17 mouse cellular contexts compared by ENCODE assay signal in the genomic region with DNA sequence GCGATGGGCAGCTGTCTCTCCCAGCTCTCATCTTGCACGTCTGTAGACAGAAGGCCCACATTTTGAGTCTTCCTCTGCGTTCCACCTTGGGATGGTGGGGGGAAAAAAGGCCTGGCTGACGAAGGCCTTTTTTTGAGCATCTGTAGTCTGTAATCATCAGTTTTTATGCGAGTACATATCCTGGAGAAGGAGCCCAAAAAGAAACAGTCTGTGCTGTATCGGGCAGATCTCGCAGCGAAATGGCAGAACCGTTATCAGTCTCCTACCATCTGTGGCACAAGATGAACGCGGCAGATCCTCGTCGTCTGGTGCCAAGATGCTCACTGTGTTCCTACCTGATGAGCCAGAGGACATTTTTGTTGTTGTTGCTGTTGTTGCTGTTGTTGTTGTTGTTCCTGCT. TPM values are rescaled to one million over a fixed set of nuclear protein-coding genes. Genes with fewer than 3 reads are reported as not detected.
DNase-seq lines count a peak whose midpoint lies in the region; ATAC-seq and TF ChIP-seq lines count a peak whose summit lies in the region.
"Had no signal": no experiment of that assay in that cellular context is flagged by ENCODE, and none has a peak within 500 bp of the region (broad histone marks: within the 10 kb centered on the region; RNA-seq: fewer than 3 reads in every experiment).

No protein-coding gene starts in this region.

- peak; percentile 57 for ATAC-seq in forebrain, embryonic 13.5 days
- no peak for ATAC-seq in forebrain, embryonic 12.5 days (ENCODE audit: low FRiP score)
- ATAC-seq in forebrain, postnatal 0 days, result peak; percentile 84
- no peak for ATAC-seq in midbrain, embryonic 16.5 days
- ATAC-seq: Patski had no signal

- no peak overlapping the region for H3K27ac ChIP-seq in forebrain, embryonic 13.5 days
- H3K27ac ChIP-seq in forebrain, embryonic 12.5 days, result no peak overlapping the region
- no peak overlapping the region for H3K27ac ChIP-seq in forebrain, postnatal 0 days (ENCODE audit: low read depth, low read length)
- no peak overlapping the region for H3K27ac ChIP-seq in midbrain, embryonic 16.5 days (ENCODE audit: low read length)
- H3K27ac ChIP-seq: hindbrain, embryonic 13.5 days had no signal

- no peaks in the 10 kb centered on the region for H3K9me3 ChIP-seq in forebrain, embryonic 13.5 days (replicated peaks)
- no peaks in the 10 kb centered on the region for H3K9me3 ChIP-seq in forebrain, embryonic 12.5 days
- no peaks in the 10 kb centered on the region for H3K9me3 ChIP-seq in forebrain, postnatal 0 days (ENCODE audit: low read length)
- H3K9me3 ChIP-seq in midbrain, embryonic 16.5 days (replicated peaks; ENCODE audit: control insufficient read depth, low read length, poor library complexity, severe bottlenecking), result no peaks in the 10 kb centered on the region
- H3K9me3 ChIP-seq: hindbrain, embryonic 13.5 days had no signal

- no peaks in the 10 kb centered on the region for H3K27me3 ChIP-seq in forebrain, embryonic 13.5 days
- H3K27me3 ChIP-seq in forebrain, embryonic 12.5 days, result no peaks in the 10 kb centered on the region
- H3K27me3 ChIP-seq in forebrain, postnatal 0 days (ENCODE audit: insufficient read depth, low read length), result no peaks in the 10 kb centered on the region
- no peaks in the 10 kb centered on the region for H3K27me3 ChIP-seq in midbrain, embryonic 16.5 days (ENCODE audit: control insufficient read depth, insufficient read depth, low read depth, low read length)
- H3K27me3 ChIP-seq: hindbrain, embryonic 13.5 days; Patski had no signal

- no peaks in the 10 kb centered on the region for H3K4me1 ChIP-seq in forebrain, embryonic 13.5 days
- H3K4me1 ChIP-seq in forebrain, embryonic 12.5 days, result no peaks in the 10 kb centered on the region
- no peaks in the 10 kb centered on the region for H3K4me1 ChIP-seq in forebrain, postnatal 0 days (ENCODE audit: insufficient read depth)
- H3K4me1 ChIP-seq in midbrain, embryonic 16.5 days (ENCODE audit: control insufficient read depth, insufficient read depth, low read length), result no peaks in the 10 kb centered on the region
- H3K4me1 ChIP-seq: hindbrain, embryonic 13.5 days had no signal

- no peaks in the 10 kb centered on the region for H3K36me3 ChIP-seq in forebrain, embryonic 13.5 days (ENCODE audit: poor library complexity, severe bottlenecking)
- H3K36me3 ChIP-seq in forebrain, embryonic 12.5 days (replicated peaks), result no peaks in the 10 kb centered on the region
- 0 out of 2 replicates have a peak, but pooled peaks cover 4% of the 10 kb centered on the region for H3K36me3 ChIP-seq in forebrain, postnatal 0 days (ENCODE audit: insufficient read depth)
- H3K36me3 ChIP-seq in midbrain, embryonic 16.5 days (ENCODE audit: control insufficient read depth, insufficient read depth, low read length), result no peaks in the 10 kb centered on the region
- H3K36me3 ChIP-seq: hindbrain, embryonic 13.5 days had no signal

- DNase-seq in right cerebral cortex, postnatal 25 days, result peak; percentile 16
- no peak for DNase-seq in right cerebral cortex, adult 18-20 months
- peak; percentile 78 for DNase-seq in forebrain, postnatal 0 days
- no peak for DNase-seq in kidney, adult 9 months
- no peak for DNase-seq in urinary bladder, adult 18-20 months (ENCODE audit: low spot score in 2 of 2)
- DNase-seq: gastrocnemius, postnatal 14 days; kidney, adult 11 months; kidney, postnatal 25 days; spleen, adult 18-20 months; thymus, postnatal 36 days had no signal

- no peak overlapping the region for H3K4me3 ChIP-seq in forebrain, embryonic 13.5 days
- no peak overlapping the region for H3K4me3 ChIP-seq in forebrain, embryonic 12.5 days (replicated peaks)
- H3K4me3 ChIP-seq in forebrain, postnatal 0 days (ENCODE audit: low read depth, low read length), result no peak overlapping the region
- no peak overlapping the region for H3K4me3 ChIP-seq in midbrain, embryonic 16.5 days (ENCODE audit: low read depth, low read length)
- H3K4me3 ChIP-seq: erythroblast, embryonic 14.5 days; hindbrain, embryonic 13.5 days had no signal

- no peak overlapping the region for H3K9ac ChIP-seq in forebrain, embryonic 13.5 days
- H3K9ac ChIP-seq in forebrain, embryonic 12.5 days, result no peak overlapping the region
- H3K9ac ChIP-seq in forebrain, postnatal 0 days, result no peak overlapping the region
- H3K9ac ChIP-seq in midbrain, embryonic 16.5 days (ENCODE audit: low read depth, low read length), result no peak overlapping the region
- H3K9ac ChIP-seq: hindbrain, embryonic 13.5 days had no signal

- 82% methylated on average over 13 of the region's 13 CpGs for WGBS in forebrain, embryonic 13.5 days
- 93% methylated on average over 13 of the region's 13 CpGs for WGBS in forebrain, embryonic 12.5 days
- whole genome bisulfite sequencing in forebrain, postnatal 0 days, result 62% methylated on average over 13 of the region's 13 CpGs
- WGBS in midbrain, embryonic 16.5 days, result 94% methylated on average over 13 of the region's 13 CpGs

- H3K4me2 ChIP-seq in forebrain, embryonic 13.5 days, result no peak overlapping the region
- no peak overlapping the region for H3K4me2 ChIP-seq in forebrain, embryonic 12.5 days
- no peak overlapping the region for H3K4me2 ChIP-seq in forebrain, postnatal 0 days (ENCODE audit: low read depth)
- no peak overlapping the region for H3K4me2 ChIP-seq in midbrain, embryonic 16.5 days (ENCODE audit: low read length)
- H3K4me2 ChIP-seq: hindbrain, embryonic 13.5 days; liver, embryonic 11.5 days had no signal

- no peak for TF ChIP-seq CTCF in forebrain, postnatal 0 days (IDR thresholded peaks at IDR 0.05; ENCODE audit: low read depth)

RNA-seq across cellular contexts. Expression of a gene that starts 8.9 kb away (rescaled TPM):
- polyA plus RNA-seq in forebrain, embryonic 13.5 days (2015; fragmentation: Nextera tagmentation; extraction: Ambion mirVana), result 19.8 and 20.7 TPM in 2 replicates
- 22.0 and 22.4 TPM in 2 replicates for polyA plus RNA-seq in forebrain, embryonic 12.5 days (2016; fragmentation: Nextera tagmentation; extraction: Ambion mirVana)
- total RNA-seq in forebrain, postnatal 0 days (2014; rRNA removed), result 38.3 and 40.3 TPM in 2 replicates
- polyA plus RNA-seq in forebrain, postnatal 0 days (2015; fragmentation: Nextera tagmentation; extraction: Ambion mirVana), result 28.7 and 33.5 TPM in 2 replicates
- 30.0 and 30.1 TPM in 2 replicates for polyA plus RNA-seq in midbrain, embryonic 16.5 days (2015; fragmentation: Nextera tagmentation; extraction: Ambion mirVana)
- polyA plus RNA-seq: erythroblast, embryonic 14.5 days had no signal

RNA-seq across cellular contexts. Expression of a gene that starts 8.9 kb away (rescaled TPM):
- 14.5 and 17.9 TPM in 2 replicates for polyA plus RNA-seq in forebrain, embryonic 13.5 days (2015; fragmentation: Nextera tagmentation; extraction: Ambion mirVana)
- polyA plus RNA-seq in forebrain, embryonic 12.5 days (2016; fragmentation: Nextera tagmentation; extraction: Ambion mirVana), result 20.3 and 24.2 TPM in 2 replicates
- total RNA-seq in forebrain, postnatal 0 days (2014; rRNA removed), result 21.1 and 39.1 TPM in 2 replicates
- polyA plus RNA-seq in forebrain, postnatal 0 days (2015; fragmentation: Nextera tagmentation; extraction: Ambion mirVana), result 7.2 and 10.7 TPM in 2 replicates
- 14.2 and 19.5 TPM in 2 replicates for polyA plus RNA-seq in midbrain, embryonic 16.5 days (2015; fragmentation: Nextera tagmentation; extraction: Ambion mirVana)

Comparison
In these comparisons a context has a peak if more than half of its experiments do, and no peak if none do; other contexts are left out.
1. ATAC-seq: peak in forebrain, embryonic 13.5 days (single experiment) and forebrain, postnatal 0 days (single experiment); none in forebrain, embryonic 12.5 days (single experiment) and midbrain, embryonic 16.5 days (single experiment).
2. DNase-seq: peak in right cerebral cortex, postnatal 25 days (single experiment) and forebrain, postnatal 0 days (single experiment); none in right cerebral cortex, adult 18-20 months (single experiment), kidney, adult 9 months (single experiment) and urinary bladder, adult 18-20 months (0 of 2).